Mouse (Mus musculus): ENCODE data around the gene Ceacam1. TPM values are rescaled to one million over a fixed set of nuclear protein-coding genes. Genes with fewer than 3 reads are reported as not detected.

The Ceacam1 gene
- total RNA-seq, 1 experiment from 2014 or later = 207 TPM

DNA sequence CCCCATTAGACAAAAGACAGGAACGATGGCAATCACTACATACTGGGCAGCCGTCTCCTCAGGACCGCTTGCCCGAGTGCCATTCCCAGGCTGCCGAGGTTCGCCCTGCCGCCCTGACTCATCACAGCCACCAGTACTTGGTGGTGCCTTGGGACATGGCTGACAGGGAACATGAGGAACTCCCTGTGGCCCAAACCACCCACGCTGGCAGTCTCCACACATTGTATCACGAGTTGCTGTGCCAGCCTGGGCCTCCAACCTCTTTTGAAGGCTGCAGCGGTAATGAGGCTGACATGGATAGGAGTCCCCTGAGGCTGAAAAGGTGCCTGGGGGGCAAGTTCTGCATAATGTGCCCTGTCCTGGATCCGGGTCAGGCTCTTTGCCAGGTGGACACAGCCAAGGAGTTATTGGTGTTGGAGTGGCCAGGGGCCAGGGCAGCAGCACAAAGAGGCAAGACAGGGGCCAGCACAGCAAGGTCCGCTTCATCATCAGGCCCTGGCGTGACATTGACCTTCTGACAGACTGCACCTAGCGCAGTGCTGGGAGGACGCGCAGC lies 55.0 kb downstream of the Ceacam1 start:
- no peak for ATAC-seq (replicated peaks; ENCODE audit: insufficient number of reproducible peaks, low FRiP score, low TSS enrichment, poor library complexity, severe bottlenecking)

DNA sequence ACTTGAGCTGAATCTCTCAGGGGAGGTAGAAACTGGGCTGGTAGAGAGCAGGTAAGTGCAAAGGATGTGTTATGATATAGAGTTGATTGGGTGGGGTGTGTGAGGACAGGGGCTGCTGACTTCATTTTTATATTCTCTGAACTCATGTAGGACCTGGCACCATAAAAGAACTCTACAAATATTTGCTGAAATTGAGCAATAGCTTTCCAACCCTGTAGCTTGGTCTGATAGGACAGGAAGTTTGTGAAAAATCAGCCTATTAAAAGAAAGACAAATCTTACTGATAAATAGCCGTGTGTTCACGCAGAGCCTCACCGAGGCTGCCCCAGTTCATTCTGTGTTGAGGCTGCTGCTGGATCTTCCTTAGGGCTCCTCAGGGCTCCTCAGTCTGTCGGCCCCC lies 57.5 kb downstream of the Ceacam1 start:
- ATAC-seq (replicated peaks; ENCODE audit: insufficient number of reproducible peaks, low FRiP score, low TSS enrichment, poor library complexity, severe bottlenecking) = no peak

DNA sequence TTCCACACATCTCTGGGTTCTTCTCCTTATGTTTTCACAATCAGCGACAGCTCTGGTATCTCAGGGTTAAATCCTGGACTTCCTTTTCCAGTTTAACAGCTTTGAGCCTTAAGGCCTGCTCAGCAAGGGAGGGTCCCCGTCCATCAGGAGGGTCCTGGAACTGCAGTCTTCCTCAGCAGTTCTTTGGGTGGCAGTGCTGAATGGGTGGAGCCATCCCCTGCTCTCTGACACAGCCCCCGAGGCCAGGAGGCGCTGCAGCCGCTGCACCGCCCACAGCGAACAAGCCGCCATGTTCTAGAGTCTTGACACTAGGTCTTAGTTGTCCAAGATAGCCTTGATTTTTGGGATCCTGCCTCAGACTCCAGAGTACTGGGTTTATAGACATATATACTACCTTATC lies 57.9 kb downstream of the Ceacam1 start:
- ATAC-seq (replicated peaks; ENCODE audit: insufficient number of reproducible peaks, low FRiP score, low TSS enrichment, poor library complexity, severe bottlenecking) = no peak

DNA sequence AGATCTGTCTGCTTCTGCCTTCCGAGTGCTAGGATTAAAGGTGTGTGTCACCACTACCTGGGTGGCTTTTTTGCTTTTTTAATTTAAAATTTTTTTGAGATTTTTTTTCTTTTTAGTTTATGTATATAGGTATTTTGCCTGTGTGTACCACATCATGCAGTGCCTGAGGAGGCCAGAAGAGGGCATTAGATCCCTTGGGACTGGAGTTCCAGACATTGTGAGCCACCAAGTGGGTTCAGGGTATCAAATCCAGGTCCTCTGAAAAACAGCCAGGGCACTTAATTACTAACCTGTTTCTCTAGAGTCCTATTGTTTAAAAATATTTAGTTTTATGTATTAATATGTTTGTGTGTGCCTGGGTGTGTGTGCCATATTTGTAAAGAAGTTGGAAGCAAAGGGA lies 59.8 kb downstream of the Ceacam1 start:
- no peak for ATAC-seq (replicated peaks; ENCODE audit: insufficient number of reproducible peaks, low FRiP score, low TSS enrichment, poor library complexity, severe bottlenecking)

DNA sequence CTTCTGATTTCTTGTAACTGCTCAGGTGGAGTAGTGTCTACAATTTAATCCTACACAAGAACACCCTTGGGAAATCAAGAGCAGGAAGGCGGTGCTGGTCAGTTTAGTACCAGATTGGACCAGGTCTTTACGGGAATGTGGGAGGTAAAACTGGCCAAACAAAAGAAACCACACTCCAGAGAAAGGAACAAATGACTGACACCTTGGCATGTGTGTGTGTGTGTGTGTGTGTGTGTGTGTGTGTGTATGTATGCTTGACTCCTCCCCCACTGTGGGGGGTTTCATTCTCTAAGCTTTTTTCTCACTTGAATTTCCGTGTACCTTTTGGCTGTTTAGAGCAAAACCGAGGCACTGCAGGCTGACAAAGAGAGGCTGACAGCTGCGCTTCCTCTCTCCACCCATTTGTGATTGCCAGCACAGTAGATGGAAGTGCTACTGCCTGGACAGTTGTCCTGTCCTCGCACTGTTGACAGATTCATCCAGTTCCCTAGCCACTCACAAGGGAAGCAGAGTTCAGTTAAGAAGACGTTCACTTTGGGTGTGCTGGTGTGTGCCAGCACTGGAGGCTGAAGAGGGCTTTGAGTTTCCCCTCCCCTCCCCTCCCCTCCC lies 64.5 kb downstream of the Ceacam1 start, which contains the start of gene Cxcl17:
Gene Cxcl17 (minus strand): TSS at position 54 of the 609 bp plus-strand sequence.
- no peak for ATAC-seq (replicated peaks; ENCODE audit: insufficient number of reproducible peaks, low FRiP score, low TSS enrichment, poor library complexity, severe bottlenecking)

DNA sequence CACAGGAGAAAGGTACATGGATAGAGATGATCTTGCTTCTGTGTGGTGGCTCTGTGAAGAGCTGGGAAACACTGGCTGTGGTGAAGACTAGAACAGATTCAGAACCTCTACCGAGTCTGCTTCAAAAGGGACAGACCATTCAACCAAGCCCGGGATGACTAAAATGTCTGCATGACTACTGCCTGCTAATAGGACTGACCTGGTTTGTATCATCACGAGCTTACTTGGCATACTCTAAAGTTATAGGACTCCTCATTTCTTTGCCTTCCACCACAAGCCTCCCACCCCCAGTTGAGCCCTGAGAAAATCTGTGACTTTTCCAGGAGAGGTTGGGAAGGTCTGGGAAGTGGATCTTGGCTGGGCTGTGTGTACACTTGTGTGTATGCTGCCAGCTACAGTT lies 65.5 kb downstream of the Ceacam1 start:
- no peak for ATAC-seq (replicated peaks; ENCODE audit: insufficient number of reproducible peaks, low FRiP score, low TSS enrichment, poor library complexity, severe bottlenecking)

Other genes with a start within 250 kb of the Ceacam1 start
- 42.8 to 71.0 TPM (median 43.0 TPM) in 3 replicates for gene Gsk3a, start 239.8 kb downstream of the Ceacam1 start, total RNA-seq (2017)
- 3.7 to 8.1 TPM (median 7.3 TPM) in 3 replicates for gene Erf, start 226.8 kb downstream of the Ceacam1 start, total RNA-seq (2017)
- gene Cic, start 209.9 kb downstream of the Ceacam1 start, total RNA-seq (2017) = 55.5 to 68.5 TPM (median 65.9 TPM) in 3 replicates
- 8.0 to 20.6 TPM (median 20.3 TPM) in 3 replicates for gene Pafah1b3, start 179.6 kb downstream of the Ceacam1 start, total RNA-seq (2017)
- gene Prr19, start 176.2 kb downstream of the Ceacam1 start, total RNA-seq (2017) = not detected in 3 replicates
- gene Tmem145, start 171.5 kb downstream of the Ceacam1 start, total RNA-seq (2017) = not detected in 3 replicates
- 0.64 to 1.8 TPM (median 0.86 TPM) in 3 replicates for gene Megf8, start 160.4 kb downstream of the Ceacam1 start, total RNA-seq (2017)
- gene Cnfn, start 107.9 kb downstream of the Ceacam1 start, total RNA-seq (2017) = not detected in 3 replicates
- gene Lipe, start 78.9 kb downstream of the Ceacam1 start, total RNA-seq (2017) = 19.5 to 19.9 TPM (median 19.7 TPM) in 3 replicates
- gene Cxcl17, start 64.7 kb downstream of the Ceacam1 start, total RNA-seq (2017) = not detected in 3 replicates
- gene Ceacam2, start 62.3 kb upstream of the Ceacam1 start, total RNA-seq (2017) = 0.78 TPM in 1 of 3 replicates, not detected in the others
- not detected in 3 replicates for gene Erich4, start 138.3 kb upstream of the Ceacam1 start, total RNA-seq (2017)
- gene Dmac2, start 141.8 kb upstream of the Ceacam1 start, total RNA-seq (2017) = 37.9 to 60.2 TPM (median 48.5 TPM) in 3 replicates
- 3.4 to 9.2 TPM (median 5.4 TPM) in 3 replicates for gene B3gnt8, start 149.1 kb upstream of the Ceacam1 start, total RNA-seq (2017)
- gene Bckdha, start 181.4 kb upstream of the Ceacam1 start, total RNA-seq (2017) = 21.4 to 28.0 TPM (median 26.7 TPM) in 3 replicates
- 20.9 to 26.6 TPM (median 23.0 TPM) in 3 replicates for gene Exosc5, start 181.6 kb upstream of the Ceacam1 start, total RNA-seq (2017)
- gene Tmem91, start 197.6 kb upstream of the Ceacam1 start, total RNA-seq (2017) = 0.29 to 1.2 TPM (median 0.96 TPM) in 3 replicates
- gene B9d2, start 203.2 kb upstream of the Ceacam1 start, total RNA-seq (2017) = 29.3 to 50.4 TPM (median 44.2 TPM) in 3 replicates
- gene Tgfb1, start 209.4 kb upstream of the Ceacam1 start, total RNA-seq (2017) = 59.4 to 115 TPM (median 71.4 TPM) in 3 replicates
- 33.9 to 38.4 TPM (median 36.5 TPM) in 3 replicates for gene Ccdc97, start 241.5 kb upstream of the Ceacam1 start, total RNA-seq (2017)

Measured in monocyte, adult 5-6 weeks (primary cell).